ENCODE assay signal across 9 mouse cellular contexts in genomic region chr6:128334397-128335124, GRCm38 (mm10). TPM values are rescaled to one million over a fixed set of nuclear protein-coding genes. Genes with fewer than 3 reads are reported as not detected.
DNase-seq lines count a peak whose midpoint lies in the region; ATAC-seq and TF ChIP-seq lines count a peak whose summit lies in the region.
"Had no signal": no experiment of that assay in that cellular context is flagged by ENCODE, and none has a peak within 500 bp of the region (broad histone marks: within the 10 kb centered on the region; RNA-seq: fewer than 3 reads in every experiment).

No protein-coding gene starts in this region.

- H3K4me2 ChIP-seq in forebrain, embryonic 16.5 days (ENCODE audit: low read length): no peak overlapping the region
- H3K4me2 ChIP-seq: liver, embryonic 15.5 days had no signal

- peaks cover 2% of the 10 kb centered on the region; the same call in 1 of the 2 replicates for H3K9me3 ChIP-seq in MEL (replicated peaks; ENCODE audit: insufficient read depth, low read length)
- H3K9me3 ChIP-seq in forebrain, embryonic 16.5 days (ENCODE audit: control insufficient read depth, low read length): peaks cover 6% of the 10 kb centered on the region; the same call in 1 of the 2 replicates
- H3K9me3 ChIP-seq: liver, embryonic 15.5 days had no signal

- intact Hi-C loops in heart, postnatal 36 days (cut with DNase I): no loop called here

- peak; percentile 23 for TF ChIP-seq RAD21 in MEL (IDR thresholded peaks at IDR 0.05; ENCODE audit: low read depth, low read length)

- no peaks in the 10 kb centered on the region for H3K27me3 ChIP-seq in MEL (ENCODE audit: control insufficient read depth in 1 of 2, insufficient read depth in 2 of 2, low read length in 2 of 2)
- no peaks in the 10 kb centered on the region for H3K27me3 ChIP-seq in forebrain, embryonic 16.5 days (replicated peaks; ENCODE audit: control insufficient read depth, insufficient read depth, low read length)
- H3K27me3 ChIP-seq: liver, embryonic 15.5 days had no signal

- no peak for TF ChIP-seq EP300 in MEL (IDR thresholded peaks at IDR 0.05; ENCODE audit: low read depth in 1 of 2, low read length in 2 of 2)

- H3K9ac ChIP-seq in MEL (ENCODE audit: control insufficient read depth, low read depth, low read length, poor library complexity, severe bottlenecking): no peak overlapping the region
- H3K9ac ChIP-seq in forebrain, embryonic 16.5 days (replicated peaks; ENCODE audit: low read depth, low read length): peak overlapping the region; percentile 15
- H3K9ac ChIP-seq: liver, embryonic 15.5 days had no signal

- H3K4me3 ChIP-seq in MEL (ENCODE audit: control insufficient read depth in 1 of 2, insufficient read depth in 1 of 2, low read depth in 2 of 2, low read length in 2 of 2): no peak overlapping the region
- H3K4me3 ChIP-seq in forebrain, embryonic 16.5 days (replicated peaks; ENCODE audit: low read length): 0 out of 2 replicates have a peak overlapping the region, but pooled peaks have one; percentile 11
- H3K4me3 ChIP-seq in lung, adult 2 months (replicated peaks; ENCODE audit: extremely low read depth, low read depth, low read length): no peak overlapping the region
- H3K4me3 ChIP-seq: liver, embryonic 15.5 days had no signal

- DNase-seq in MEL (ENCODE audit: low read depth, low spot score): peak; percentile 59
- DNase-seq in heart, postnatal 36 days: peak; percentile 58 to 74
- peak; percentile 81 for DNase-seq in layer of hippocampus, adult 11-12 months (ENCODE audit: low spot score)
- DNase-seq in lung, adult 2 months: peak; percentile 66
- peak; percentile 82 for DNase-seq in thymus, postnatal 4 days

- 15% methylated on average over 12 of the region's 12 CpGs for WGBS in forebrain, embryonic 16.5 days
- 12% methylated on average over 12 of the region's 12 CpGs for WGBS in lung, adult 2 months

- TF ChIP-seq POLR2A in MEL (IDR thresholded peaks at IDR 0.05; ENCODE audit: control insufficient read depth in 1 of 2, insufficient read depth in 1 of 2, low read depth in 1 of 2, low read length in 2 of 2, poor library complexity in 1 of 2): no peak
- TF ChIP-seq POLR2A in lung, adult 2 months (IDR thresholded peaks at IDR 0.05; ENCODE audit: borderline replicate concordance, extremely low read depth, low read depth, low read length): no peak

- TF ChIP-seq CTCF in MEL (IDR thresholded peaks at IDR 0.05 in 2 of 3, conservative IDR thresholded peaks at IDR 0.05 in 1 of 3; ENCODE audit: control insufficient read depth in 1 of 3, insufficient read depth in 1 of 3, low read depth in 2 of 3, low read length in 3 of 3, poor library complexity in 1 of 3, severe bottlenecking in 1 of 3): peak; percentile 45 to 65 (median 56); a peak in 5 of 6 replicates
- TF ChIP-seq CTCF in lung, adult 2 months (IDR thresholded peaks at IDR 0.05; ENCODE audit: insufficient read depth, low read length): peak; percentile 52

- peak; percentile 87 for ATAC-seq in cerebellum, adult (ENCODE audit: insufficient number of reproducible peaks, low FRiP score, low TSS enrichment)
- ATAC-seq in forebrain, embryonic 16.5 days: peak; percentile 77
- ATAC-seq in neutrophil, adult 5-6 weeks (ENCODE audit: extremely low read depth, insufficient number of reproducible peaks, low FRiP score, poor library complexity, severe bottlenecking): peak; percentile 65; the same call in 1 of the 2 replicates

- no peaks in the 10 kb centered on the region for H3K4me1 ChIP-seq in MEL (ENCODE audit: control insufficient read depth in 1 of 2, insufficient read depth in 2 of 2, low read length in 2 of 2)
- H3K4me1 ChIP-seq in forebrain, embryonic 16.5 days (replicated peaks; ENCODE audit: control insufficient read depth, insufficient read depth, low read length): peaks cover 6% of the 10 kb centered on the region
- H3K4me1 ChIP-seq in lung, adult 2 months (ENCODE audit: control insufficient read depth, insufficient read depth, low read length): peaks cover 3% of the 10 kb centered on the region; the same call in 1 of the 2 replicates

- no peak overlapping the region for H3K27ac ChIP-seq in MEL (ENCODE audit: control insufficient read depth, low read depth, low read length)
- no peak overlapping the region for H3K27ac ChIP-seq in forebrain, embryonic 16.5 days (ENCODE audit: low read length)
- H3K27ac ChIP-seq: liver, embryonic 15.5 days had no signal

- H3K36me3 ChIP-seq in MEL (ENCODE audit: control insufficient read depth in 1 of 2, insufficient read depth in 2 of 2, low read length in 2 of 2): peaks cover 1 to 2% of the 10 kb centered on the region in 2 experiments; a peak in 2 of 4 replicates
- H3K36me3 ChIP-seq in forebrain, embryonic 16.5 days (ENCODE audit: control insufficient read depth, insufficient read depth): peaks cover 10% of the 10 kb centered on the region
- H3K36me3 ChIP-seq: liver, embryonic 15.5 days had no signal

- no peaks in the 10 kb centered on the region for H3K79me2 ChIP-seq in MEL (ENCODE audit: control insufficient read depth, insufficient read depth, low read length, poor library complexity)

TF ChIP-seq in MEL, 35 proteins besides CTCF, POLR2A, EP300 and RAD21:
- peak; percentile 43; the same call in 1 of the 2 replicates for TF ChIP-seq ZNF384 (IDR thresholded peaks at IDR 0.05; ENCODE audit: low read depth, low read length)
- no peak for TF ChIP-seq TCF12 (IDR thresholded peaks at IDR 0.05; ENCODE audit: low read depth, low read length)
- no peak for TF ChIP-seq MYB (IDR thresholded peaks at IDR 0.05; ENCODE audit: low read depth, low read length)
- TF ChIP-seq CHD2 (IDR thresholded peaks at IDR 0.05; ENCODE audit: low read length): no peak
- TF ChIP-seq SIN3A (IDR thresholded peaks at IDR 0.05; ENCODE audit: low read length): no peak
- TF ChIP-seq USF1 (IDR thresholded peaks at IDR 0.05; ENCODE audit: low read depth, low read length): no peak
- TF ChIP-seq NRF1 (IDR thresholded peaks at IDR 0.05; ENCODE audit: insufficient read depth, low read depth, low read length, poor library complexity, severe bottlenecking): no peak
- peak; percentile 19; the same call in 1 of the 2 replicates for TF ChIP-seq SMC3 (IDR thresholded peaks at IDR 0.05; ENCODE audit: low read depth, low read length)
- TF ChIP-seq MAFK (IDR thresholded peaks at IDR 0.05; ENCODE audit: borderline replicate concordance, low read depth, low read length): no peak
- TF ChIP-seq KAT2A (conservative IDR thresholded peaks at IDR 0.05; ENCODE audit: low read depth, low read length): no peak
- no peak for TF ChIP-seq GABPA (IDR thresholded peaks at IDR 0.05; ENCODE audit: low read depth, low read length)
- TF ChIP-seq E2F4 (IDR thresholded peaks at IDR 0.05; ENCODE audit: borderline replicate concordance, low read depth, low read length): no peak

RNA-seq across cellular contexts. Expression of gene Tulp3, which starts 21.1 kb away (rescaled TPM):
- 5.3 and 5.7 TPM in 2 replicates for total RNA-seq in MEL (2012; rRNA removed)
- polyA plus RNA-seq in MEL (2012; ENCODE audit: insufficient read depth in 1 of 2, insufficient read length in 2 of 2, low read depth in 1 of 2, low replicate concordance in 2 of 2, missing spikeins in 1 of 2): 10 to 100 TPM in 1 of 2 experiments, not detected in 1; 19.2 TPM
- polyA plus RNA-seq in forebrain, embryonic 16.5 days (2015; fragmentation: Nextera tagmentation; extraction: Ambion mirVana): 13.2 and 17.3 TPM in 2 replicates
- total RNA-seq in heart, postnatal 36 days (2021): 1 to 10 TPM; 6.4 to 7.6 TPM
- 15.7 and 21.5 TPM in 2 replicates for polyA plus RNA-seq in lung, adult 2 months (2012; rRNA removed)
- total RNA-seq in neutrophil, adult 5-6 weeks (2017): 1.8 and 2.9 TPM in 2 replicates

RNA-seq across cellular contexts. Expression of gene Rhno1, which starts 28.1 kb away (rescaled TPM):
- 40.1 and 46.8 TPM in 2 replicates for total RNA-seq in MEL (2012; rRNA removed)
- polyA plus RNA-seq in MEL (2012; ENCODE audit: insufficient read depth in 1 of 2, insufficient read length in 2 of 2, low read depth in 1 of 2, low replicate concordance in 2 of 2, missing spikeins in 1 of 2): 100 to 1,000 TPM in 1 of 2 experiments, 10 to 100 TPM in 1; 88.1 to 137 TPM
- 124 and 129 TPM in 2 replicates for polyA plus RNA-seq in forebrain, embryonic 16.5 days (2015; fragmentation: Nextera tagmentation; extraction: Ambion mirVana)
- 10 to 100 TPM; 10.6 to 10.7 TPM for total RNA-seq in heart, postnatal 36 days (2021)
- polyA plus RNA-seq in lung, adult 2 months (2012; rRNA removed): 8.1 and 11.8 TPM in 2 replicates
- total RNA-seq in neutrophil, adult 5-6 weeks (2017): 40.5 and 48.7 TPM in 2 replicates

RNA-seq across cellular contexts. Expression of gene Foxm1, which starts 28.2 kb away (rescaled TPM):
- 13.7 and 14.7 TPM in 2 replicates for total RNA-seq in MEL (2012; rRNA removed)
- polyA plus RNA-seq in MEL (2012; ENCODE audit: insufficient read depth in 1 of 2, insufficient read length in 2 of 2, low read depth in 1 of 2, low replicate concordance in 2 of 2, missing spikeins in 1 of 2): 10 to 100 TPM; 31.1 to 61.9 TPM
- 19.9 and 21.8 TPM in 2 replicates for polyA plus RNA-seq in forebrain, embryonic 16.5 days (2015; fragmentation: Nextera tagmentation; extraction: Ambion mirVana)
- 1 to 10 TPM; 1.7 to 1.9 TPM for total RNA-seq in heart, postnatal 36 days (2021)
- polyA plus RNA-seq in lung, adult 2 months (2012; rRNA removed): 3.0 and 5.5 TPM in 2 replicates
- 2.2 and 7.8 TPM in 2 replicates for total RNA-seq in neutrophil, adult 5-6 weeks (2017)

RNA-seq across cellular contexts. Expression of gene Tead4, which starts 33.9 kb away (rescaled TPM):
- not detected in 2 replicates for total RNA-seq in MEL (2012; rRNA removed)
- not detected for polyA plus RNA-seq in MEL (2012; ENCODE audit: insufficient read depth in 1 of 2, insufficient read length in 2 of 2, low read depth in 1 of 2, low replicate concordance in 2 of 2, missing spikeins in 1 of 2)
- polyA plus RNA-seq in forebrain, embryonic 16.5 days (2015; fragmentation: Nextera tagmentation; extraction: Ambion mirVana): 0.47 and 0.52 TPM in 2 replicates
- 1 to 10 TPM; 3.6 to 3.7 TPM for total RNA-seq in heart, postnatal 36 days (2021)
- polyA plus RNA-seq in lung, adult 2 months (2012; rRNA removed): 13.6 and 16.6 TPM in 2 replicates
- total RNA-seq in neutrophil, adult 5-6 weeks (2017): not detected in 2 replicates

RNA-seq across cellular contexts. Expression of gene Tex52, which starts 40.7 kb away (rescaled TPM):
- total RNA-seq in MEL (2012; rRNA removed): not detected in 2 replicates
- under 1 TPM in 1 of 2 experiments, not detected in 1; 0.07 TPM for polyA plus RNA-seq in MEL (2012; ENCODE audit: insufficient read depth in 1 of 2, insufficient read length in 2 of 2, low read depth in 1 of 2, low replicate concordance in 2 of 2, missing spikeins in 1 of 2)
- 0.45 and 0.85 TPM in 2 replicates for polyA plus RNA-seq in forebrain, embryonic 16.5 days (2015; fragmentation: Nextera tagmentation; extraction: Ambion mirVana)
- not detected for total RNA-seq in heart, postnatal 36 days (2021)
- polyA plus RNA-seq in lung, adult 2 months (2012; rRNA removed): 0.10 and 0.18 TPM in 2 replicates
- total RNA-seq in neutrophil, adult 5-6 weeks (2017): not detected in 2 replicates
